Mouse (Mus musculus) left cerebral cortex, adult 18-20 months (tissue): ENCODE measurements around the gene Tardbp. TPM values are rescaled to one million over a fixed set of nuclear protein-coding genes. Genes with fewer than 3 reads are reported as not detected.

ENCODE experiments used
- DNase-seq, 2 experiments: peaks; one replicate each; pipeline ENCODE4 v3.0.0; 2021 to 2022; ENCODE audit warnings: low spot score in 2 of 2, mixed read lengths in 1 of 2
- long read RNA-seq, 2 experiments: library from polyadenylated mRNA; stranded (forward); transcript quantifications; one replicate each; pipeline ENCODE4 v2.0.0; 2021
- total RNA-seq, 2 experiments: library from RNA; stranded (reverse); gene quantifications; 2 replicates each; pipeline ENCODE4 v1.2.3; 2021

Gene Tardbp
- 100 to 1,000 TPM; 214 to 220 TPM for total RNA-seq
- long read RNA-seq, experiment 1, full-length matches to known transcripts, result 30 of 60 reads
- long read RNA-seq, experiment 1, partial matches to known transcripts, result 0 of 60 reads
- long read RNA-seq, experiment 1, other reads (novel, unspliced or antisense), result 30 of 60 reads
- long read RNA-seq, experiment 2, full-length matches to known transcripts, result 20 of 49 reads
- long read RNA-seq, experiment 2, partial matches to known transcripts, result 4 of 49 reads
- long read RNA-seq, experiment 2, other reads (novel, unspliced or antisense), result 25 of 49 reads

DNA sequence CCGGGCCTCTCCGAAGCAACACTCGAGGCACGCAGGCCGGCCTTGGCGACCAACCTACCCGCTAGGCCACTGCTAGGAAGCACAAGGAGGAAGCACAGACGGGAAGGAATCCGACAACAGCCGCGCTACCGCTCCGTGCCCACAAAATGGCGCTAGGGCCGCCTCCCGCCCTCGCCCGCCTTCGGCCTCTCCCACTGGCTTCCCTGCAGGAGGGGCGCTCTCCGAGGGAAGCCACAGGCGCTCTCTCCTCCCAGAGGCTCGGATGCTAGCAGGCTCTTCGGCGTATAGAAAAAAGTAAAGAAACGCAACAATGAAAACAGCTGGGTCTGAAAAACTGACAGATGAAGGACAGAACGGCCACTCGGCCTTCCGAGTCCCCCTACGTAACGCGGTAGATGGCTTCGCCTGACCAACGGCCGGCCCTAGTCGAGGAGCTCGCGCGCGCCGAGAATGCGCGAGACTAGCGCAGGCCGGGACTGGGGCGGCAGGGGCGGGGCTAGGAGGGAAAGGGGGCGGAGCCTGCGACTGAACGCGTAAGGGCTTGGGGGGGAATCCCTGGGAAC is at the start of gene Tardbp:
TSS of gene Tardbp (minus strand) at position 397 of the 563 bp plus-strand sequence.
- peak; percentile 94 to 95 for DNase-seq

DNA sequence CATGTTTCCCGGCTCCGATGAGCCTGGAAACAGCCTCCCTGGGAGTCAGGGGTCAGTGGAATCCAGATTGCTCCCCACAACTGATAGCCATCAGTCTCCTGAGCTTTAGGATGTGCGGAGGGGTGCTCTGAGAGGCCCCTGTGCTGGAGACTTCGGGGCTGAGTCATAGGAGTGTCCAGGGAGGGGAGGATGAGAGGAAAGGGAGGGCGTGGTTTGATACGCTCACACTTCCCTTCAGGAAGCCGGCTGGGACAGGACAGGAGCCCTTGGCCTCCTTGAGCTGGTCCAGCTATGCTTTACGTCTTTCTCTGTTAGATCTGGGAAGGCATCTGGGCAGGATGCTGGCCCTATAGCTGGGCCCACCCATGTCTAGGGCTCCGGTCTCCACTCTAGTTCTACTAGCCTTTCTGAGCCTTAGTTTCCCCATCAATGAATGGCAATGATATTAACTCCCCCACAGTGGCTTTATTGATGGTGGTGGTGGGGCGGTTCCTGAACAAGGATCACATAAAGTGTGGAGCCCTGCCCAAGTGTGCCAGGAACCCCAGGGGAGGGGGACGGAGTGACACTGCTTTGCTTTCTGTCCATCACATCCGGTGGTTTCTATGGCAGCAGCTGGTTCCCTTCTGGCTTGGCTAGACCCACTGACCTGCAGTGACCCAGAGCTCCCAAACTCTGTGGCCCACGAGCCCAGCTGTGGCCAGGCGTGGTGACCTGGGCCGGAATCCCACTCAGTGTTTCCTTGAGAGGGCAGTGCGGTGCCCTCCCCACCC is 49.6 kb upstream of the Tardbp start:
- DNase-seq, result no peak

DNA sequence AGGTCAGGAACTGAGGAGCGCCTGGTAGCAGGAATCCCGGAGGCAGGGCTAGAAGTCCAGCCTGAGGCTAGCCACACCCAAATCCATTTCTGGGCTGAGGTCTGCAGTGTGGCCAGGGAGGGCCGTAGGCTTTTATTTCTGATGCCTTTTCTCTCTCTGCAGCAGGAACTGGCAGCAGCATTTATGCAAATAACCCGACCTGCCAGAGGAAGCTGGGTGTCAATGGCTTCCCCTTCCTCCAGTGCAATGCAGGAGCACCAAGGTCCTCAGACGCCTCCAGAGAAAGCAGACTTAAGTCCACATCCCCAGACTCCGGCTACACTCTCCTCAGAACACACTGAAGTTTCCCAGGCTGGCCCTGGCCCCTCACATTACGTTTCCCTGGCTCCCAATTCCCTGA is 48.2 kb upstream of the Tardbp start:
- no peak for DNase-seq

DNA sequence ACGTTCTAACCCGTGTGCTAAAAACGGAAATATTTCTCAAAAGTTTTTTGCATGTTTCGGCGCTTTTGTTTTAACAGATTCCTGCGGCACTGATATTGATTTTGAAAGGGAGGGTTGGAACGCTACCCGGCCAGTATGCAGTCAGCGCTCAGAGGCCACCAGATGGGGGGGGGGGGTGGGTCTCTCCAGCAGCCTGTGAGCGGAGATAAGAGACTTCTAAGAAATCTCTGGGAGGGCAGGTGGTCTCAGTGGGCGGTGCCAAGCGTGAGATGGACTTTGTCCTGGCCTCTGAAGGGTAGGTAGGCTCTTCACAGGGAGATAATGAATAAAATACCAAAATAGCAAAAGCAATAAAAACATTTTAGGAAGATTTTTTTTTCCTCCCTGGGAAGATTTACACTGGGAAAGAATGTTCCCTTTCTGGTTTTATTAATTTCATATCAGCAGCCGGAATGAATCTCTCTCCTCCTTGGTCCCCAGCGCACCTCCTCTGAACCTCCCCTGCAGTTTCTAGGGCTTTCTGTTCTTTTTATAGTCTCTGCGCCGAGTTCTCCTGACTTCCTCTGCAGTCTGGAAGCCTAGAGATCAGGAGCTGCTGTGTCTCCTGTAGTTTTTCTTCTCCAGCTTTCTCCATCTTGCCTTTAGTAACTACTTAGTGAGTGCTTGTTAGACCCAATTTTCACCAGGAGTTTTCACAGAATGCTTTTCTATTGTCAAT is 44.6 kb upstream of the Tardbp start:
- DNase-seq, result peak in 1 of 2 experiments; percentile 23

DNA sequence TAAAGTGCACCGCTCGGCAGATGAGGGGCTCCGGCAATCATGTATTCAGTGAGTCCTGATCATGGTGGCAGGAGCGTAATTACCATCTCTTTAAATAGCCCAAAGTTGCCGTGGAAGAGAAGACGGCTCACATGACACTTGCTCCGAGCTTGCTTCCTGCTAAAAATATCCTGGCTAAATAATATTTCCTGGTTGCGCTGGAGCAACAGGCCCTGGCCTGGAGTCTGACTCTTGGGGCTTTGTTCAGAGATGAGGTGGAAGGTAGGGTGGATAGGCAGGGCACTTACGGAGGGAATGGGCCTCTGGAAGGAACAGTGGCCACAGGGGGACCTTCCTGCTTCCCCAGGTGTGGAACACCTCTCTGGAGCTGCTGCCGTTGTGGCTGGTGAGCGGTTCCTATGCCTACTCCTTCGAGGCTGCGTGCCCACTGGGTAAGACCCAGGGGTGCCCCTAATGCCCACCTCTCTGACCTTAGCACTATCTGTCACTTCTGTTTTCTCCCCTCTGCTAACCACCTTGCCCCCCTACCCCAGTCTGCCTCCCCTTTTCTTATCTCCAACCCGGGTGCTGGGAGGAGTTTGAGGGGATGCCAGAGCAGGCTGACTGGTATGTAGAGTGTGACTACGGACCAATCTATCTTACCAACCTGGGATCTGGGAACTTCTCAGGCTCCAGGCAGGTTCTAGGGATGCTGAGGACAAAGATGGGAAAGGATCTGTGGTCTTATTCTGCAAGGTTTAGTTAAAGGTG is 40.4 kb upstream of the Tardbp start:
- DNase-seq, result no peak

DNA sequence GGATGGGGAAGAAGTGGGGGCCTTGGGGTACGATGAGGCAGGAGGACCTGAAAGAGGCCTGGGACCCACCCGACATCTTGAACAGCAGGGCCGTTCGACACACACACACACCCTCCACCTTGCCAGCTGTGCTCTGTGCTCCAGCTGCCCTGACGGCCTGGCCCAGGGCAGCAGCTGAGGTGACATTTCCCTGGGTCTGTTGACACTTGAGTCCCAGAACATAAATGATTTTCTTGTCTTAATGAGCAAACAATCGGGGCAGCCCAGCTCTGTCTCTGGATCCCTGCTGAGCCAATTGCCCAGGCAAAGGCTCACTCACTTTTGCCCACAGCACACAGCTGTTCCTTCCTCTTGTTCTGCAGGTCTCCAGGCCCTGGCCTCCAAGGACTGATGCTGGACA is 37.2 kb upstream of the Tardbp start:
- DNase-seq, result no peak

DNA sequence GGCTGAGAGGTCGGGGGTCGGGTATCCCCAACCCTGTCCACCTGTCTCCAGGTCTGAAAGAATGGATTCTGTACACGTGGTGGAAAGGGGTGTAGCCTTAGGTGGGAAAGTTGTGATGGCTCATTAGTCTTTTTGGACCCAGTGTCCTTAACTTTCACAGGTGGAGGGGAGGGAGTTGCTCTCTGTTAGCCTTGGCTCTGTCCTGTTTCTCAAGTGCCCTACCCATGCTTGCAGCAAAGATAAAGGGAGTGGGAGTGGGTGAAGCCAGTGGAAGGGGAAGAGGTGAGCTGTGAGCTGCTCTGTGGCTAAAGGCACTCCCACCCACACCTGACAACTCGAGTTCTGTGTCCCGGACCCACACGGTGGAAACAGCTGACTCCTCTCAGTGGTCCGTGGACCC is 36.5 kb upstream of the Tardbp start:
- DNase-seq, result no peak

DNA sequence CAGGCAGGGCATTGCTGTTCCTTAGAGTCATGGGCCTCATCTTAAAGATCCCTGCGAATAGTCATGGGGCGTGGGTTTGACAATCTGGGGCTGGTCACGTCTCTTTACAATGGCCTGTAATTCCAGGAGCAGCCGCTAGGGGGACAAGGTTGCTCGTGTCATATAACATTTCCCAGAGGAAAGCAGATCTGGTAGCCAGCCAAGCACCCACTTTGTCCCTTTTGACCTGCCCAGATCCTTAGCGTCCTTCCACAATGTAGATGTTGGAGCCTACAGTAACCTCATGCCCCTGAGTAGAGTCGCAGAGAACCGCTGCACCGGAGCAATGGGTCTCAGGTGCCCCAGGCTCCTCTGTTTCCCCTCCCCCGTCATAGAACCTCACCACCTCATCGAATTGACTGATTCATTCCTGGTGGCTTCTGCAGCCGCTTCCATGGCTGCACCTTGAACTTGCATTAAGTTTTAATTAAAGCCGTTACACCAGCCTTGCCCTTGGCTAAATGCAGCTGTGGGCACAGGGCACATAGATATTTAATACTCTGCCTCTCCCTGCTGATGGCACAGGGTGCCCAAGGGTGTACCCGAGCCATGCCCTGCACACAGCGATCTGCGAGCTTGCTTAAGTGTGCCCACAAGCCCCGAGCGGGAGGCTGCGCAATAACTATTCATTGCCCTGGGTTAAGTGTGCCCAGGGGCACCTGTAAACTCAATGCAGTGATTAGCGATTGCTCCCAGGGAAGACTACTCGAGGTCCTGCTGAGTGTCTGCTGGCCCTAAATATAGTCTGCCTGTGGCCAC is 35.5 kb upstream of the Tardbp start:
- peak; percentile 45 to 64 for DNase-seq

DNA sequence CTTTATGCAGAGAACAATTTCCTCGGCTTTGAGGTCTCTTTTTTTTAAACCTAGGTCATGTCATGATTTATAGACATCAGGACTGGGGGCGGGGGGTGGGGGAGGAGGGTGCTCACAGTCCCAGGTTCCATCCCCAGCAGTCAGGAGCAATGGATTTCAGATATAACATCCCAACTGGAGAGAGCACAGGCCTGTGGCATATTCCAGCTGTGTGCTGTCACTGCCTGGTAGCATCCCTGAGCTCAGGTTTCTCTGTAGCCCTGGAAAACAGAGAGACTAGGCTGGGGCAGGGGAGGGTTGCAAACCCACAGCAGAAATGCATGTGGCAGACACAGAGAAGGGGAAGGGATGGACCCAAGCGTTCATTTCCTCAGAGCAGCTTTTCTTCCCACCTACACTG is 33.4 kb upstream of the Tardbp start:
- DNase-seq, result no peak

DNA sequence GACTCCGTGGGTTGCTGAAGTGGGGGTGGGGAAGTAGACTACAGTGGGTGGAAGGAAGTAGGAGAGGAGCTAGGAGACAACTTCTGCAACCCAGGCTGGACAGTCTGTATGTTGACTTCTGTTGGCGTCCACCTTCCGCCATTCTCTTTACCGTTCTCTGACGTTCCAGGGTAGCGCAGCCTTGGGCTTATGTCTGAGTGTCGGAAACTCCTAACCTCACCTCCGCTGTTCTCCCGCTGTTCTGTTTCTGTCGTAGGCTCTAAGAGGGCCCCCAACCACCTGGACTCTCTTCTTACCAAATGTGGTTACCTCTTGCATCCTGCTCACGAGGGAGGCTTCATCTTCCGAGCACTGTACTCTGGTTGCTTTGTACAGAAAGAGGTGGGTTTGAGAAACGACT is 31.0 kb upstream of the Tardbp start:
- DNase-seq, result no peak

DNA sequence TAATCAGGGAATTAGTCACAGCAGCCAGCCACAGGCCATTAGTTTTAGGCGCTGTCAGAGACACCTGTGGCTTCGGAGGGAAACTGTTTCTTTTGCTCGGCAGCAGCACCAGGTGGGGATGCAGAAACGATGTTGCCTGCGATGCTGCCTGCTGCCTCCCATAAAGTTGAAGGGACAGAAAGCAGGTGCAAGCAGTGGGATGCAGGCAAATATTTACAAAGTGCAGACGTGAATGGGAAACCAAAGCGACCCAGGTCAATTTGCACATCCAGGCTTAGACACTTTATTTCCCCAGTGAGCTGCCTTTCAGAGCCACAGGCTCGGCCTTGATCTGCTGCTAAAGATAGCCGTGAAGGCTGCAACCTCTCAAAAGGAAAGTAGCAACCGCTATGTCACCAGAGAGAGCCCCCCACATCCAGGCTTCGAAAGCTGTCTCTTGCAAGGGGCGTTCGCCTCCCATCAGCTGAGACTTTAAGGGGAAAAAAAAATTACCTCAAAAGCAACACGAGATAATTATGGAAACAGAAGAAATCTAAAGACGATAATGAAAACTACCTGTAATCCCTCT is 30.0 kb upstream of the Tardbp start:
- DNase-seq, result no peak

DNA sequence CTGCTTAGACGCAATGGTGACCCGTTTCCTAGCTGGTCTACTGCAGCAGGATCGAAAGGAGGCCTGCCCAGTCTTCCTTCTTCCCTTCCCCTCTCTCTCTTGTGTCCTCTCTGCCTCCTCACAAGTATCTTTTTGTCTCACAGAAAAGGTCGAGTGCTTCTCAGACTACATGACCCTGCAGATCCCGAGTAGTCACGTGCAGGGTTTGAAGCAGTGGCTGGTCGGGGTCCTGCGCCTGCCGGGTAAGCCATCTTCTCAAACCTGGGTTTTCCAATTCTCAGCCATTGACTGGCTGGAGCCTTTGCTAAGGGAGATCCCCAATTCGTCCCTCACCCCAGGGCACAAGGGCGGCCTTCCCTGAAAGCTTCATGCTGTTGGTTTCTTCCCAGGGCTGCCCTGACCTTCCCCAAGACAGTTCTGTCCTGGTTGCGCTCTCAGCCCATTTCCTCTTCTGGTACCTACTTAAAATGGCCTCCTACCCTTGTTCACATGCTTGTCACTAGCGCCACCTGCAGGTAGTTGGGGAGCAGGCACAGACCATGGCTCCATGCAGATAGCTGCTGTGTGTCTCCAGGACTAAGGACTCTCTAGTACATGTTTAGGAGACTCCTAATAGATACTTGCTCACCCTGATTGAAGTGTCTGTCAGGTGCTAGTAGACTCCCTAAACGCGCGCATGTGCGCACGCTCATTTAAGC is 28.0 kb upstream of the Tardbp start:
- DNase-seq, result no peak

DNA sequence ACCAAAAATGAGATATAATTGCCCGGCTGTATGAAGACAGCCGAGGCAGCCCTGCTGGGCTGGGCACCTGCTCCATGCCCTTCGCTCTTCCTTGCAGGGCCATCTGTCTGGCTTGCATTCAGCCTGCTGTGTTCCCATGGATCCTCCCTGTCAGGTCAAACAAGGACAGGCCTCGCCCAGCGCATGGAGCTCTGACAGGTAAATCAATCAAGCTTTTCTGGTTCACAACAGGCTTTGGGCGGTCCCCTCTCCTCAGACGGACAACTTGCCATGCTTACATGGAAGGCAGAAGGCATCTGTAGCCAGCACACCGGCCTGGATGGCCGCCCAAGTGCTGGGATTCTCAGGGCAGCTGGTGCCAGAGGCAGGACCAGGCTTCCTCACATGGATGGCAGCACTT is 24.2 kb upstream of the Tardbp start:
- no peak for DNase-seq

DNA sequence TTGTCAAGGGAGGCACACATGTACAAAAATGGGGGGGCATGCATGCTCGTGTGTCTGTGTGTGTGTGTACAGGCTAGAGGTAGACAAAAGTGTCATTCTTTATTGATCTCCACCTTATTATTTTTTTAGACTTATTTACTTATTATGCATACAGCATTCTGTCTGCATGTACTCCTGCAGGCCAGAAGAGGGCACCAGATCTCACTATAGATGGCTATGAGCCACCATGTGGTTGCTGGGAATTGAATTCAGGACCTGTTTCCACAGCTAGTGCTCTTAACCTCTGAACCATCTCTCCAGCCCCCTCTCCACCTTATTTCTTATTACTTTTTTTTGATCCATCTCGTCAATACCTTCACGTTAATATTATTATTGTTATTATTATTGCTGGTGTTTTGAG is 22.5 kb upstream of the Tardbp start:
- DNase-seq, result no peak

DNA sequence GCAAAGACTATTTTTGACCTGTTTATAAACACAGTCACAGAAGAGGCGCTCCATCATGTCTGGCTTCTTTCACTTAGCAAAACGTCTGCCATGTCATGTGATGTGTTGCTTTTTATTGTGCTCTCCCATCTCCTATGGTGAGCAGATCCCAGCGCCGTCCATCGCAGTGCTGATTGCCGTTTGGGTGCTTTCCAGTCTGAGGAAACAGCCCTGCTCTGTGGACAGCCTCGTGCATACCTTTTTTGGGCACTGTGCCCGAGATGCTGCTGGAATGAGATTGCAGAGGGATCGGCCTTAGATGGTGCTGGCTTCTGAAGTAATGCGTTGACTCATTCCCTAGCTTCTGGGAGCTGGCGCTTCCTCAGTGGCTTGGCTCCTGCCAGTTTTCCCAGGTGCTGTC is 19.8 kb upstream of the Tardbp start:
- DNase-seq, result peak; percentile 40 to 54

DNA sequence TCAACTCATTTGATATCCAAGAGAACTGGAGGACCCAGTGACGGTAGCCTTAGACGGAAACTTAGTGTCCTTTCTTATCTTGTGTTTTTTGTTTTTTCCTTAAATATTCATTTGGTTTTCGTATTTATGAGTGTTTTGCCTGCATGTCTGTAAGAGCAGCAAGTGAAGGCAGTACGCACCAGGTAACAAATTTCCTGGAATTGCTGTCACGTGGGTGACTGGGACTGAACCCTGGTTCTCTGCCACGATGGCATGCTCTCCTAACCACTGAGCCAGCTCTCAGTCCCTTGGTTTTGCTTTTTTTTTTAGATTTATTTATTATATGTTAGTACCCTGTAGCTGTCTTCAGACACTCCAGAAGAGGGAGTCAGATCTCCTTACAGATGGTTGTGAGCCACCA is 18.1 kb upstream of the Tardbp start:
- DNase-seq, result no peak

DNA sequence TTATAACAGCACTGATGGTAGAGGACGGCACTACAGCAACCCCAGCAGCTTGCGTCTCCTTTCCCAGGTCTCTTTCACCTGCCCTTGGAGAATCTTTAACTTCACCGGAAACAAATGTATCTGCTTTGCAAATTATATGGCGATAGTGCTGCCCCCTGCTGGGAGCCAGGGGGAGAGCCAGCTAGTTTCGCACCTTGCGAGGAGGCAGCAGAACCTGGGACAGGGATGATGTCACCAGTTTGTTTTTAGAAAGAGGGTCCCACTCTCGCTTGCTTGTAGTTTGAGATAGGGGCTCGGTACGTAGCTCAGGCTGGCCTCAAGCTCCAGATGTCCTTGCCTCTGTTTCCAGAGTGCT is 17.3 kb upstream of the Tardbp start:
- DNase-seq, result peak; percentile 39 to 66

DNA sequence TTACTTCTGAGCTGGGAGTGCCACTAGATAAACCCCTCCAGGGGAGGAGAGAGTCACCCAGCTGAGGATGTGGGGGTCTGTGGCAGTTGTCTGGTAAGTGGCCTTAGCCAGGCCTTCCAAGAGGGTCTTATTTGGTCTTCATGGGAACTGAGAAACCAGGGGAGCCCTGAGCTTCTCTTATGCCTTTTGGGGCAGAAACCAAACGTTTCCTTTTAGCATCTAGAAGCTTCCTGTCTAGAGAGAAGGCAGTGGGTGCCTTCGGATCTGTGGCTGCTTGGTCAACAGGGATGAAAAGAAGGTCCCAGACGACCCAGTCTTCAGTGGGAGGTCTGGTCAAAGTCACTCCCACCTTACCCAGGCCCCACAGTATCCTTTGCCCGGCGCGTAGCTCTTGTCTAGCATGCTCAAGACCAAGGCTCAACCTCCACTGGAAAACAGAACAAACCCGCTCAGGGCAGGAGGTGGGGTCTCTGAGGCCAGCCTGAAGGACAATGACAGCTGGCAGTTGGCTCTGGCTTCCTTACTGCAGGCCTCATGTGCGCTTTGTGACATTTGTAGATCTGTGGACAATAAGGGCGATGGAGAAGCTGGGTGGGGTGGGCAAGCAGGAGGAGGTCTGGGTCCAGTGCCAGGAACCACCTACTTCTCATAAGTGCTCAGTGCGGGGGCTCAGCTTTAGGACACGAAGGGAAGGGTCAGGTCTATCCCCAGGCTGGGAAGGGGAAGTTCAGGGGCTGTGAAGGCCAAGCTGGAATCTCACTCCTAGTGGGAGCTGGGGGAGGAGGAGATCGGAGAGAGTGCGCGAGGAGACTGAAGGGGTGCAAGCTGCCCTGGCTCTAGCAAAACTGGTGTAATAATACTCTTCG is 16.7 kb upstream of the Tardbp start, which contains the start of gene Gm572:
TSS of gene Gm572 (plus strand) at position 27 of the 866 bp plus-strand sequence.
- no peak for DNase-seq
